Mouse (Mus musculus) testis, postnatal 14 days (tissue): ENCODE measurements around the gene Apcs.

ENCODE experiments used
- DNase-seq: peaks from one replicate; pipeline ENCODE4 v3.0.0; 2021; ENCODE audit warnings: low spot score

The Apcs gene

DNA sequence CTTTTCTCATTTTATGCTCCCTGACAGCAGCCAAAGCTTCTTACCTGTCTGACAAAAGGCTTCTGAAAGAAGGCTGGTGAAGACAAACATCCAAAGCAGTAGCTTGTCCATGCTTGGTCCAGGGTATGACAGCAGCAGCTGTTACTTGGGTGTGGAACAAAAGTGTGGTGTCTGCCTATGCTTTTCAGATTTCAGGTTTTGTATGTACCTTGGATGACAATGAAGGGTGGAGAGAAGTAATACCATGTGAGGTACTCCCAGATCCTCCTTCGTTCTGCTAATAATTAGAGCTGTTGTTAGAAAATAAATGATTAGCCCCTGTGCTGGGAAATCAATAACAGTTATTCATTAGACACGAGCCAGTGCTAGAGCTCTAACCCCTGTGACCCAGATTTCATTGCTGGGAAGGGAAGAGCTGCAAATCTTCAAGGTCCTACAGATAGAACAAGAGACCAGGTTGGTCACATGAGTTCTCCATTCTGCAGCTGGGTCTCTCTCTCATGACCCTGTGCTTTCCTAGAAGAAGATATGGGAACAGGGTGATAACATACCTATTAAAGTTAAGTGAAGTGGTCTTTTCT, at the start of gene Apcs:
TSS of gene Apcs (minus strand) at position 265 of the 581 bp plus-strand sequence.
- DNase-seq = no peak

DNA sequence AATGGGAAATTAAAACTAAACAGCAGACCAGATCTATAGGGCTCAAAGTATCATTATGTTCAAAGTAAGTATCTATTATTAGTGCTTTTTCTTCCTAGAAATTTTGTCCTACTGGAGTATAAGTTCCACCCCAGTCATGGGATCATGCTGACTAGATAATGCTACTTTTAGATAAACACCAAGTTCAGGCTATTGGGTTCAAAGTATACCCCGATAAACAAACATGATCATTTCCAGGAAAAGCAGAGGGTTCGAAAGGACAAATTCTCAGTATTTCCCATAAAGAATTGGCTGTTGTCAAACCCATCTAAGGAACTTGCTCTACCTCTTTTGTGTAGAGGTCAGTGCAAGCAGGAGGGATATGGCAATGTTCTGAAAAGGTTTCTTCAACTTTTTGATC, 37.4 kb upstream of the Apcs start:
- DNase-seq = no peak

DNA sequence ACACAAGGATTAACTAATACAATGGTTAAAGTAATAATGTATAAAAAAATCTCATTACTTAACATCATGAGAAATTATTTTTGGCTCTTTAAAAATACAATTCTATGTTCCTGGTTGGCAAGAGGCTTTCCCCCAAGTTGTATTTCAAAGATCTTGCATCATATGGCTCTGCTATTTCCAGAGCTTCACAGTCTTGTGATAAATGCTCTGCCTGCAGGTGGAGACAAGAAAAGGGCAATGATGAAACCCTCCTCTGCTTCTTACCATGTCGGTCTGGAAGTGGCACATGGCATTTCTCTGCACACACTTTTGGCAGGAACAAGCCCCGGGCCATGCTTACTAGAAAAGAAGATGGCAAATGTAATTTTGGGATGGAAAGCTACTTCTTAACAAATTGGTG, 23.6 kb upstream of the Apcs start:
- no peak for DNase-seq

DNA sequence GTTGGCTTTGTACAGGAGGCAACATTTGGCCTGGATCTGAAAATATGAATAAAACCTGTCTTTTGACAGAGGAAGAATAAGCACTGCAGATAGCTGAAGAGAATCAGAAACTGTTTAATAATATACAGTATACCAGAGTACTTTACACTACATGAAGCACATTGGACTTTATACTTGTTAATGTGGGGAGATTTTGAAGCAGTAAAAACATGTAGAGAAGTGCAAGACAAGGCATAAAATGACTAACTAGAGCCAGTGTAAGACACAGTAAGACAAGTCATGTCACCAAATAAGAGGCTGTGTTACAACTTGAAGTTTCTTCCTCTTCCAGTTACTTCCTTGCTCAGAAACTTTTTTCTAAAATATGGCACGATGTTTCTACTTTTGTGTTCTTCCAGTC, 22.3 kb upstream of the Apcs start:
- DNase-seq = no peak

DNA sequence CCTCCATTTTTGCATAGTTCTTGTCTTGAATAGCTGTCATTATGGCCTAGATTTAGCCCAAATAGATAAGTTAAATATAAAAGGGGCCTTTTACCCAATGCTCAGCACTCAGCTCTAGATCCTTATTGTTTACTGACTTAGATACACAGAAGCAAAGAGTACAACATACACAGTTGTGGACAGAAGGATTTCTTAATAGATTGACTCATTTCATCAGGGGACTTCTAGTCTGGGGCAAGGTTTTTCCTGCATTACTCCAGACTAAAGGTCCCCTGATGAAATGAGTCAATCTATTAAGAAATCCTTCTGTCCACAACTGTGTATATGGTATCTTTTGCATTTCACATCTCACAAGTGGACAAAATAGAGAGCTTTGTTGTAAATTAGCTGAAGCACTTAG, 8.5 kb upstream of the Apcs start:
- DNase-seq = no peak

DNA sequence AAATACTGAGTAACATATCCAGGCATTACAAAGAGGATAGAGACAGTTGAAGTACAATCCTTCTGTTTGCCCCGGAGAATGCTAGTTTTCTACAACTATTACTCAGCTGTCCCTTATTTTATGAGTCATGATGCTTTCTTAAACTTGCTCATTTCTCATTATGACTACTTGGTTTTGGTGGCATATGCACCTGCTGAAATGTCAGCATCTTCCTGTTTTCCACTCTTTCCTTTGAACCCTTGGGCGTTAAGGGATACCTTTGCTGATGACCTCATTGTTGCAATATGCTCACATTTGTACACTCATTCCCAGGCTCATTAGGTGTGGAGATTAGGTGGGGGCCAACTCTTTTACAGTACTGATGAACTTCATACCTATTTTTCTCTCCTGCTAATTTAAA, 594 bp upstream of the Apcs start:
- DNase-seq = no peak

DNA sequence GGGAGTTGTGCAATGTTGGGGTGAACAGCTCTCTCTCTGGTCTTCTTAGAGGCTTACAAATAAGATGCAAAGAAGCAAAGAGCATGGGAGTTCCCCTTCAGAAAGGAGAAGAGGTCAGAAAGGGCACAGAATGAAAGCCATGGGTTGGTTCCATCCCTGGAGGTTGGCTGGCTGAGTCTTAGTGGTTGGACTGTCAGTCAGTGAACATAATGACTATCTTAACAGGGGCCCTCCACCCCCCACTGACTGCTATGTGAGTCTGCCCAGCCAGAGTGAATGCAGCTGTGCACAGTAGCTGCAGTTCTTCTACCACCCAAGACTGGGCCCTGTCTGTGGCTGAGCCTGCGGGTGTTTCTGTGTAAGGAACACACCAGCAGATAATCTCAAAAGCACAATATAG, 18.2 kb downstream of the Apcs start:
- DNase-seq = no peak

DNA sequence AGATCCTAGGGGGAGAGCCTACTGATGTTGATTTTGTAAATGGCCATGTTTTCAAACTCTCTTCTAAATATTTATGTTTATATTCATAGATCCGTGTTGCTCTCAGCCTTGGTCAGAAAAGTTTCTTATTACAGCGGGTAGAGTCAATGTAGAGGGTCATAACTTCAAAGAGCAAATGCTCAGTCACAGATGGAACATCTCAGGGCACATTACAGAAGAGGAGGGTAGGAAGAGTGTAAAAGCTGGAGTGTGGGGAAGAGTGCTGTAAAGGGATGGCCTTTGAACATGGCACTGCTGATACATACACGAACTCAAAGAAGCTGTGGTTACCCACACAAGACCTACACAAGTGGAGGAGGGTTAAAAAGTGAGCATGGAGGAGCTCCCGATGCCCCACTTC, 19.6 kb downstream of the Apcs start:
- DNase-seq = no peak

DNA sequence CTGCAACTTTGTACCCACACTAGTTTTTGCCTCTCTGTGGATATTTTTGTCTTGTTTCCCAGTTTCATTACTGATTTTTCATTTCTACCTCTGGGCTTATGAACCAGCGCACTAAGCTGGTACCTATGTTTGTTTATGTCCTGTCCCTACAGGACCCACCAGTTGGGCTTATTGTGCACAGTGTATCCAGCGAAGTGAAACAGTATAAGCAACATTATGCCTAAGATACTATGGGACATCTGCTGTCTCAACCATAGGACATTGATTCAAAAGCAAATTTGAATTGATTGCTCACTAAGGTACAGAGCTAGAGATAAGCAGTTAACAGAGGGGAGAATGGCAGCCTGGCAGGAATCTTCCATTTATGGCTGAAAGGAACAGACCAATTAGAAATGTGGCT, 46.7 kb downstream of the Apcs start:
- no peak for DNase-seq

DNA sequence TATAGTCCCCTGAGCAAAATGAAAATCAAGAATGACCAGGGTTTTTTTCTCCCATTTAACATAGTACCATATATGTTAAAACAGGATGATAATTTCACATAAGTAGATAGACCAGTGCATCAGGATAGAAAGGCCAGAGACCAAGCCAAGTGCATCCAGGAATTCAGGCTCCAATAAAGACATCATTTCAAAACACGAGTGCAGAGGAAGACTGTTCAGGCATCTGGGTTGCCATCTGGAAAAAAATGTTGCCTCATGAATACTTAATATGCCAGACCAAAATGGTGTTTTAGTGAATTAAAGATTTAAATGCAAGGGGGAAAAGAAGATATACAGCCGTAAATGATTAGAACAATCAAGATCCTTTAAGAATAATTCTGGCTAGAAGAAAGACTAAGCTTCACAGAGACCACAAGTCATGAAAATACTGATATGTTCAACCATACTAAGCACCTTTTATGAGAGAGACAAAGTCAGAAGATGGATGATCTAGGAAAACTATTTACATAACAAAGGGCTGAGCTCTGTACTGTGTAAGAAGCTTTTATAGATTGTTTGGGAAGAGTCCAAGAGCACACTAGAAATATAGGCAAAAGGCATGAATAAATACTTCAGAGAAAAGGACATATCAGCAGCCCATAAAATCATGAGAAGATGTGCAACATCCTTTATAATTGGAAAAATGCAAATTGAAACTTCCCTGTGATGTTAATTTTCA, 47.6 kb downstream of the Apcs start:
- DNase-seq = no peak
